Mouse (Mus musculus) monocyte, adult 5-6 weeks (primary cell): ENCODE data around the gene Pkd1l2. TPM values are rescaled to one million over a fixed set of nuclear protein-coding genes. Genes with fewer than 3 reads are reported as not detected.

ENCODE experiments used
- ATAC-seq: fragments of 153-309, 156-312 bp; replicated peaks from 2 replicates; pipeline ENCODE4 v1.8.0; 2017; ENCODE audit warnings: mild to moderate bottlenecking; ENCODE audit not compliant: low TSS enrichment, insufficient number of reproducible peaks, severe bottlenecking, poor library complexity, low FRiP score
- total RNA-seq: library from RNA; stranded (forward); fragments of 200-1000, 200-491, 200-594 nt; gene quantifications from 3 replicates; pipeline ENCODE4 v1.2.3, GENCODE M21; 2017

Gene Pkd1l2
- total RNA-seq, 1 experiment from 2014 or later, result 2.5 TPM

DNA sequence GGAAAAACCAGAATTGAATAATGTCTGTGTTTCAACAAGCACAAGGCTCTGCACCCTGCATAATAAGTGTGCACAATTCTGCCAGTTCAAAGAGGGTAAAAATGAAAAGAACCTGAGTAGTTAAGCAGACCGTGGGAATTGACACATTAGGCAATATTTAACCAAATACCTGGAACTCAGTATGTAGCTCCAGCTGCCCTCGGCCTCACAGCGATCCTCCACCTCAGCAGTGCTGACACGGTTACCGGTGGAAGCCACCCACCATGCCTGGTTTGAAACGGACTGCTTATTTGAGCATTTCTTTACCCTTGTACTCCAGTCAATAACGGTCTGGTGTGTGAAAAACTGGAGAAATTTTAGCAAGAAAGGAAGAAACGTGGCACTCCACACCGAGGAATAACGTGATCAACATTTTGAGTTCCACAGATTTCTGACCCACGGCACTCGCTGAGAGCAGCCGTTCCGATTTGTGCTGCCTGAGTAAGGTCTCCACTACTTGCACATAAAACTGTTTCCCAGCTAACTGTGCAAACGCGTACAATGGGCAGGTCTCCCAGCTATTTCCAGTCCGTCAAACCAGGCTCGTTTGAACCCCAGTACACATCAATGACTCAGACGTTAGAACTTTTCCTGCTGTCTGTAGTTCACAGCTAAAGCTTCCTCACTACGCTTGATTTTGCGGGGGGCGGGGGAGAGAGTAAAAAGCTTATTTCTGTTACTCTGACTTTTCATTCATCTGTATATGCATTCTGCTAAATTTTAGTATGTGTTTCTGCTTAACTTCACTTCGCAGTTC lies 89.9 kb downstream of the Pkd1l2 start:
- no peak for ATAC-seq

- ATAC-seq, result no peak
Observed at GRCm38 (mm10) chr8:116991241-116991640, 91.0 kb downstream of the Pkd1l2 start.

GRCm38 (mm10) chr8:116989842-116990241 lies 92.4 kb downstream of the Pkd1l2 start:
- ATAC-seq, result no peak

DNA sequence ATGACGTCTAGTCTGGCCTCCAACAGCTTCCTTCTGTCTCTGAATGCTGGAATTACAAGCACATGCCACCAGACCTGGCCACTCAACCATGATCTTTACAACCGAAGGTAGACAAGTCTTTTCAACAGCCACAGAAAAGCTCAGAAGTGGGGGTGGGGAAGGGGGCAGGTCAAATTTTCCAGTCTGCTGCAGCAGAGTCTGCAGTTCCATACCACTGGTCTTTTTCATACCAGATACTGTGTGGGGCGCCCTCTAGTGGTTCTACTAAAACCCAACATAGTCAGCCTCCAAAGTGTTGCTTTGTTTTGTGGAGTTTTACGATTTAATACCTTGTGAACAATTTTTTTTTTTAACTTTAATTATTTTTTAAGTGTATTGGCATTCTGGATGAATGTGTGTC lies 102.1 kb downstream of the Pkd1l2 start:
- ATAC-seq, result peak; percentile 41; the same call in 1 of the 2 replicates

GRCm38 (mm10) chr8:116978631-116979256 lies 103.5 kb downstream of the Pkd1l2 start, which contains the start of gene 1700030J22Rik:
Gene 1700030J22Rik (minus strand): TSS chr8:116978959.
- ATAC-seq, result peak; percentile 93

GRCm38 (mm10) chr8:116978052-116978451 lies 104.2 kb downstream of the Pkd1l2 start:
- ATAC-seq, result no peak

DNA sequence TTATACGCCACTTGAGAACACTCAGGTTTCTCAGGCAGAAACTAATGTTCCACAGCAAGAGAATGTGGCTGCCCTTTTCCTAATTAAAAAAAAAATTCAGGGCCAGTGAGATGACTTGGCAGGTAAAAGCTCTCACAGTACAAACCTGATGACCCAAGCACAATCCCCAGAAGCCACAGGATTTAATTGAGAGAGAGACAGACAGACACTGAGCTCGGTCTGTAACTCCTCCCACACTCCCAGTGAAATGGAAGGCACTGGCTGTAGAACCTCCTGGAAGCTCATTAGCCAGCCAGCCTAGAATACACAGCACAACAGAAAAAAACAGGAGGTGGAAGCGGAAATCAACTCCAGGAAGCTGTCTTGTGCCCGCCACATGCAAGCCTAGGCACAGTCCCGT lies 106.6 kb downstream of the Pkd1l2 start:
- ATAC-seq, result no peak

DNA sequence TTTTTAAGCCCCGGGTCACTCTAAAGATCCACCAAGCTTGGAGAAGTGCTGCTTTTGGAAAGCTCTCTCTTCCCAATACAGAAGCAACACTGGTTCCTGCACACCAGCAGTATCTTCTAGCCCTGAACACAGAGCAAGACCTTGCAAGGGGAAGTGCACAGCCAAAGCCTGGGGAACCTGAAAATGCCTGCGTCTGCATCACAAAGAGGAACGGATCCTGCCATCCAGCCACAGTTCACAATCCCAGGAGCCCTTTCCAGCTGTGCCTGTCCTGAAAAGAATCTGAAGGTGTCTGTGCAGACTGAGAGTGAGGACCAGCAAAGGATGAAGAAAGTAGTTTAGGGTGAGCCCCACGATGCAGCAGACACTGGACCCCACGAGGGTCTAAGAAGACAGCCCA lies 107.2 kb downstream of the Pkd1l2 start:
- ATAC-seq, result no peak

- no peak for ATAC-seq
Observed at GRCm38 (mm10) chr8:116969531-116969930, 112.7 kb downstream of the Pkd1l2 start.

DNA sequence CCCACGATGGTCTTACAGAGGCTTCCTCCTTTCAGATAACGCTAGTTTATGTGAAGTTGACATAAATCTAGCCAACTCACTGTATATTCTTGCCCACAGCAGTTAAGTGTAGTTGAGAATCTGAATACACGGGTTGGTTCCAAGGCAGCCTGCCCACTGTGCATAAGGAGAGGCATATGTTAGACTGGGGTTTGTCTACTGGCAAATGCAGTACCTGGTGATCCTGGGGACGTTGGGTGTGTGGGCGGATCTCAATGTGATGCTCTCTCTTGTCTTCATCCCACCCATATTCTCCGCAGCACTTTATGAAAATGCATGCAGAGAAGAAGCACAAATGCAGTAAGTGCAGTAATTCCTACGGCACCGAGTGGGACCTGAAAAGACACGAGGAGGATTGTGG lies 127.8 kb downstream of the Pkd1l2 start:
- ATAC-seq, result no peak

DNA sequence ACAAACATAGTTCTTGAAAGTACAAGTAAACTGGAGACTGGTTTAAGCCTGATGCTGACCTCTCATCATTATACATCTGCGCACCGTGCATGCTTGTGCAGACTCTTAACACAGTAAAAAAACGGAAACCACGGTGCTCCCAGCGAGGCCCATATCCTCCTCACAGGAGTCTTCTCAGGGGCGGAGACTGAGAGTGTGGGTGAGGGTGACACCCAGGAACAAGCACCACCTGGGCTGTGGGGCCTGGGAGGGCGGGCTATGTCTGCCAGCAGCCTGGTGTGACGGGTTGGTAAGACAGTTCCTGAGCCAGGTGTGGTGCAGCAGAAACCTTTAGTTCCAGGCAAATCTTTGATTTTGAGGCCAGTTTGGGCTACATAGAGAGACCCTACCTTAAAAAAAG lies 129.8 kb downstream of the Pkd1l2 start:
- ATAC-seq, result no peak

GRCm38 (mm10) chr8:116951778-116952177 lies 130.5 kb downstream of the Pkd1l2 start:
- no peak for ATAC-seq

DNA sequence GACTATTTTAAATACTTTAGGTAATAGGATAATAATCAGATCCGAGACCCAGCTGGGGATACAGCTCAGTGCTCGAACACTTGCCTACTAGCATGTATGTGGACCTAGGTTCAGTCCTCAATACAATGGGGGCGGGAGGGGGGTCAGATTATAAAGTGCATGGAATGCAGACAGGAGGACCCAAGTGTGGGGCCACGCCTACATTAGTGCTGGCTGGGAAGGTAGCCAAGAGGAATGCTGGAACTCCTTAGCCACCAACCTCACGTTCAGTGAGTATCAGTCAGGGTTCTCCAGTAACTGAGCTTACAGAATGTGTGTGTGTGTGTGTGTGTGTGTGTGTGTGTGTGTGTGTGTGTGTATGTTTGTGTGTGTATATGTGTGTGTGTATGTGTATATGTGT lies 130.9 kb downstream of the Pkd1l2 start:
- ATAC-seq, result no peak

- no peak for ATAC-seq
Observed at GRCm38 (mm10) chr8:116947589-116947988, 134.7 kb downstream of the Pkd1l2 start.

- no peak for ATAC-seq
Observed at GRCm38 (mm10) chr8:116946851-116947250, 135.4 kb downstream of the Pkd1l2 start.

GRCm38 (mm10) chr8:116946268-116946838 lies 135.9 kb downstream of the Pkd1l2 start:
- peak; percentile 32 for ATAC-seq
